Mouse (Mus musculus): ENCODE results near the gene St6galnac3. TPM values are rescaled to one million over a fixed set of nuclear protein-coding genes. Genes with fewer than 3 reads are reported as not detected.

The St6galnac3 gene
- polyA plus RNA-seq, 1 experiment from 2014 or later = 5.5 TPM

DNA sequence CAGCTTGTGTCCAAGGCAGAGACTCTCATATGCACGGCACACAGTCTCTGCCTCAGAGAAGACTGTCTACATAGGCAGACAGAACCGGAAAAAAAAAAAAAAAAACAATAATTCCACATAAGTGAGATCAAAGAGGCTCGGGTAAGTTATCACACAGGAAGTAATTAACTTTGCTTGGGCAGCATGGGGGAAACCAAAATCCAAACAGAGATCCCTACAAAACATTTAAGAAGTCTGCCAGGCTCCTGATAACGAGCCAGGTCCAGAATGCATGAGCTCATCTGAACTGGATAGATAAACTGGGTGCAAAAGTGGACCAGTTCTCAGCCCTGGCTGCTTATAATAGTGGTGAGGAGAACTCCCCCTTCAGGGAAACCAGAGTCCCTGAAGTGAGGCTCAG lies 484.6 kb downstream of the St6galnac3 start:
- no peak for DNase-seq (ENCODE audit: low spot score)

DNA sequence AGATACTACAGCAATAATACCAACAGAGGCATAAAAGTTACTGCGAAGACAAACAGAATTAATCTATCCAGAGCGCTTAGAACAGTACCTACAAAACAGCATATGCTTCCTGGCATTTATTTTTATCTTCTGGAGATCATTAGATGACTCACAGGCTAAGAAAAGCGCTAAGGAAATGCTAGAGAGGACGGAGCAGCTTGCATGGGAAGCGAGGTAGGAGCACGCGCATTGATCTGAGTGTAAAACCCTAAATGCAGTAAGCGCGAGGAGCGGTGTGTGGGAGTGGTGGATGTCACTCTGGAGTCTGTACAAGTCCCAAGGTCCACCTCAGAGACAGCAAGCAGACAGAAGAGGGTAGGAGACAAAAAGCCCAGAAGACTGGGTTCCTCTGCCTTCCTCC lies 486.6 kb downstream of the St6galnac3 start:
- DNase-seq (ENCODE audit: low spot score) = no peak

DNA sequence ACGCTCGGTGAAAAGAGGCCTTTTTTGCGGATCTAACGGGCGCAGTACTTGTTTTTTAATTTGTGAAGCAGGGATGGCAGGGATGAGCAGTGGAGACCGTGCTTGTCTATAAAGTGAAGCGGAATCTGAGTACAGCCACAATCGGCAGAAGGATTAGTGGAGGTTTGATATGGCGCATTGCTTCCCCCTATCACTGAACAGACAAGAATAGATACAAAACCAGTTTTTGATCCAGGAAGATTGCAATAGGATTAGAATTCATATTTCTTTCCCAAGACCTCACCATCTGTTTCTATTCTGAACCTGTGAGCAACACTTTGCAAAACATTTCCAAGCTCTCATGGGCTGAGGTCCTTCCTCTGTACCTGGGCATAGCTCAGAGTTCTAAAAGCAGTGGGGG lies 488.7 kb downstream of the St6galnac3 start:
- no peak for DNase-seq (ENCODE audit: low spot score)

DNA sequence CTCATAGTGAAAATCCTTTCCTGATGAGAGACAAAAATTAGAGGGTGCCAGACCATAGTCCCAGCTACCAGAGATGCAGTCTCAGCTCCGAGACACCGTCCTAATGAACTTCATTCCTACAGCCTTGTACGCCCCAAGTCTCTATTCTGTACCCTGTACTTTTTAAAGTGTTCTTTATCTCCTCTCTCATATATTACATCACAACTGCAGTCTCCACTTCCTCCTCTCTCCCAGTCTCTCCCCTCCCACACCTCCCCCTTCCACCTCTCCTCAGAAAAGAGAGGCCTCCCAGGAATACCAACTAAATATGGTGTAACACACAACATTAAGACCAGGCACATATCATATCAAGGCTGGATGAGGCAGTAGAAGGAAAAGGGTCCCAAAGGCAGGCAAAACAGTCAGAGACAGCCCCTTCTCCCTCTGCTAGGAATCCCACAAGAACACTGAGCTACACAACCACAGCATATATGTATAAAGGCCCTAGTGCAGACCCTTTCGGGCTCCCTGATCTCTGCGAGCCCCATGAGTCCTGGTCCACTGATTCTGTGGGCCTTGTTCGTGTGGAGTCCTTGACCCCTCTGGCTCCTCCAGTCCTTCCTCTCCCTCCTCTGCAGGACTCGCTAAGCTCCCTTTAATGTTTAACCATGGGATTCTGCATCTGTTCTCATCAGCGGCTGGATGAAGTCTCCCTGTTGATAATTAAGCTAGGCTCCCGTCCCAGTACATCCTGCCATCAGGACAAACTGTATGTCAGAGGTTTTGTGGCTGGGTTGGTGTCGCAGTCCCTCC lies 502.2 kb downstream of the St6galnac3 start:
- DNase-seq (ENCODE audit: low spot score) = no peak

DNA sequence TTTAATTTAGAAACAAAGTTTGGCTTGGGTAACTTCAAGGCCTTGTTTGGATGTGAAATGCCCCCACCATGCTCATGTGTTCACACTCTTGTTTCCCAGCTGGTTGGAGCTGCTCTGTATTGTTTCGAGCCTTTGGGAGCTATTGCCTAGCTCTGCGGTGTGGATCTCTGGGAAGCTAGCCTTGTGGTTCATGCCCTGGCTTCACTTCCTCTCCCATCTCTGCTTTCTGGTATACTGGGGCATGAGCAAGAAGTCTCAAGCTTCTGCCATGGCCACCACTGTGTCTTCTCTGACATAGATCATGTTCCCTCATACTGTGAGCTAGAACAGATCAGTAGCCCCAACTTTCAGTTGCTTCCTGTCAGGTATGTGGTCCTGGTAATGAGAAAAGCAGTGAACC lies 505.6 kb downstream of the St6galnac3 start:
- no peak for DNase-seq (ENCODE audit: low spot score)

DNA sequence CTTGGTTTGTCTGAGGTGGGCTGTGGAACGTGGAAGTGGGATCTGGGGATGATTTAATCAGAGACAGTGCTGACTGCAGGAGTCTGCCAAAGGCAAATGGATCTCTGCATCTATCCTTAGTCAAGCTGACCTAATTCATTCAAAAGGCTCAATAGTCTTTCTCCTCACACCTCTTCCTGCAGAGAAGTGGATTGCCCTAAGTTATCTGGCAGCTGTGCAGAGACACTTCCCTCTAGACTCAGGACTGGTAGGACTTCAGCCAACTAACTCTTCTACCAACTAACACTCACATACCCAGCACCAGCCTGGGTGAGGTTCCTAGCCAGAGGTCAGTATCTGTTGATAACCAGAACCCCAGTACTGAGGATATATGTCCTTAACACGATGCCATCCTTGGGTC lies 516.8 kb downstream of the St6galnac3 start:
- no peak for DNase-seq (ENCODE audit: low spot score)

DNA sequence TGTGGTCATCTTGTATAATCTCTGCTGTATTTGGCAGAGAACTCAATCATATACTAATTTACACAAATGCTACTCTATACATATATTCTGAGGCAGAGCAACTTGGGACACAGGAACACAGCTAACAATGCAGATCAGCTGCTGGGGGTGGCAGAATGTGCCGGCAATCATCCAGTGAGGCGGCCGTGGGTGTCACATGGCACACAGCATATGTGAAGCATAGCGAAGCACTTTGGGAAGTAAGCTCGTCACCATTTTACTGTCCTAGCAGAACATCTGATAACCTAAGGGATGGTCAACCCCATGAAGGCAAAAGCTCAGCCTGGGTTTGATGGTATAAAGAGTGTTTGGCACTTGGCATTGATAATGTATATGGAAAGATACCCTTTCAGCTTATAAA lies 520.9 kb downstream of the St6galnac3 start:
- no peak for DNase-seq (ENCODE audit: low spot score)

DNA sequence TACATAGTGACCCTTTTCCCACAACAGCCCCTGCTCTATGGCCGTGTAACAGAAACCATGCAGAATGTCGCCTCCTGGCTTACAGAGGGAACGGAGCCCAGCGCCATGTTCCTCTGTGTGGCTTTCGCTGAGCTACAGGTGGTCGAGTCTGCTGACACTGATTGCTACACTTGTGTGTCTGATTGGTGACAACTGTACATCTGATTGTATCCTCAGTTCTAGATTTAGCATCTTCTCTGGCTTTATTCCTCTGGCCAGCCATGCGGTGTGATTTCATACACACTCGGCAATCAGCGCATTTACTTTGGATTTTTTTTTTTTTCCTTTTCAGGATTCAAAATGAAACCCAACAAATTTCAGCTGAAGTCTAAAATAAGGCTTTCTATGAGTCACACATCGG lies 523.1 kb downstream of the St6galnac3 start:
- DNase-seq (ENCODE audit: low spot score) = no peak

DNA sequence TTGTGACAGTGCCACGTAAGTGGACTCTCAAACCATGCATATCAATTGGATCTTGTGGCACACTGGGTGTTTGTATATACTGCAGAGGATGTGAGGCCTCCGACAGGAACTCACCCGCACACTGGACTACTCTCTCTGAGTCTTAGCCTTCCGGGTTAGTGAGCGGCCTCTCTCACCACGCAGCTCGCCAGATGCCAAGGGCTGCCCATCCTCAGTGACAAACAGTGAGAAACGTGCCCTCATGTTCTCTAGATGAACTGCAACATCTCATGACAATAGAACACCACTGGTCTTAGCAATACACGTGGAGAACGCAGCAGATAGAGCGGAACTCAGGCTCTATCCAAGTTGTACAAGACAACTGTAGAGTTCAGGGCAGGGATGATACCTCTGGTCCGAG lies 524.2 kb downstream of the St6galnac3 start:
- DNase-seq (ENCODE audit: low spot score) = no peak

DNA sequence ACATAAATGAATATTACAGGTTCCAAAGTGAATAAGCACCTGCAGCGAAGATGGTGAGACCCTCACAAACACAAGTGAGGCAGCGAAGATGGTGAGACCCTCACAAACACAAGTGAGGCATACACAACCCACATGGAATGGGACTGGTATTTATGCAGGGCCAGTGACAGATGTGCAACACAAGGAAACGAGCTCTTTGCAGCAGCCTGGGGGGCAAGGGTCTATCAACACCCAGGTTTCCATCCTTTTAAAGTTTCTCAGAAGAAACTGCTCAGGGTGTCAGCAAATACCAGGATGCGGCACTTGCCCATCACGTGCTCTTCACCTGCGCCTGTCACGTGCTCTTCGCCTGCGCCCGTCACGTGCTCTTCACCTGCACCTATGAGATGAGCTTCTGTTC lies 524.9 kb downstream of the St6galnac3 start:
- DNase-seq (ENCODE audit: low spot score) = no peak

DNA sequence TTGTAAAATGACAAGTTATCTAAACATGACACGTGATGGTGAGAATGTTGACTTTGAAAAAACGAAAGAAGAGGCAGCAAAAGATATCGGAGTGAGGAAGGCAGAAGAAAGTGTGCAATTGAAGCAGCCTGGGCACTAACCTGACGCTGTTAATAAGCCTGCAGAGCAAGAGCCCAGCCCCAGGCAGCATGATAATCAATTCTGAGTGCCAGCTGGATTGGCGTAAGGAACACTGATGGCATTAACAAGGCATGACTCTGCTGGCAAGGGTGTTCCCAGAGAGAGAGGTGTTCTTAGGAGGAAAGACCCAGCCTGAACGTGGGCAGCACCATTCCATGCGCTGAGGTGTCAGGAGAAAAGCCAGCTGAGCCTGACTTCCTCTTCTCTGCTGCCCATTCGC lies 525.7 kb downstream of the St6galnac3 start:
- DNase-seq (ENCODE audit: low spot score) = no peak

DNA sequence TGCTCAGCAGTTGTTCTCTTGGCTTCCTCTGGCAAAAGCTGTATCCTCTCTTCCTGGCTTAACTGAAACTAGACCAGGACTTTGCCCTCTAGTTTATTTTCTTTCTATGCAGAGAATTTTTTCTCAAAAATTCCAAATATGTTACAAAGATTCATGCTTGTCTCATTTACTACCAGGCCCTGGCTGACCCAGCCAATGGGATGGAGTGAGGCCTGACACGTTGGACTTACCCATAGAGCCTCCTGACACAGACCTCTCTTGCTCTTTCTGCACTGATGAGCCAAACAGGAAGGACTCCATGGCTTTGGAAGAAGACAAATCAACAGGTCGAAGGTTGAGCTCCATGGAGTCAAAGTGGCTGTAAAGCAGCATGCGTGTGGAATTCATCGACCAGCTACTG lies 526.5 kb downstream of the St6galnac3 start:
- no peak for DNase-seq (ENCODE audit: low spot score)

DNA sequence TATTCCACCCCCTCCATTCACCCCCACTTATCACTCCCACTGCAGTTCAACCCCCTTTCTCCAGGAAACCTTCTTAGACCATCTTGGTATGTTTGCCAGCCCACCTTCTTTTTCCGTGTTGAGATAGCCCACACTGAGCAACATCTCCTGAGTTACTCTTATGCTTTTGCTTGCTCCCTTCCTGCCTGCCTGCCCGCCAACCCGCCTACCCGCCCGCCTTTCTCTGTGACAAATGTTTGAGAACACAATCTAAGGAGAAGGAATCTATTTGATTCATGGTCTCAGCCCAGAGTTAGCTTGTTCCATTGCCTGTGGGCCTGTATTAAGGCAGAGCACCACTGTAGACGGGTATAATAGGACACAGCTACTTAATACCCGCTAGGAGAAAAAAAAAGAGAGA lies 531.9 kb downstream of the St6galnac3 start:
- no peak for DNase-seq (ENCODE audit: low spot score)

DNA sequence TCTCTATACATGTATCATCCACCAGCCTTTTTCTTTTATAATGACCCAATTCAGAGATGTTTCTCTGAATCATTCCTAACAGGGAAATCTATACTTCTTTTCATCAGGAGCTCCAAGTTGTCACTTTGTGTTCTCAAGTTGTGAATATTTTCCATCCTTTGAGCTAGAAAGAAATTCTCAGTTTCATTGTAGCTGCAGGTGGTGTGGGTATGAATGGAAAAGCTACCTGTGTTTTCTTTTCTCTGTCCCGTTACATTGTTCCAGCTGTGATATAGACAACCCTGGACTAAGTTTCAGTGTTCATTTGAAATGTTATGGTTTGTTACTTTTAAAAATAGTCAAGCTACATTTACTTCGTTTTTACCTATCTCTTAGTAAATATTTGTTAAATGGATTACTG lies 534.2 kb downstream of the St6galnac3 start:
- no peak for DNase-seq (ENCODE audit: low spot score)

DNA sequence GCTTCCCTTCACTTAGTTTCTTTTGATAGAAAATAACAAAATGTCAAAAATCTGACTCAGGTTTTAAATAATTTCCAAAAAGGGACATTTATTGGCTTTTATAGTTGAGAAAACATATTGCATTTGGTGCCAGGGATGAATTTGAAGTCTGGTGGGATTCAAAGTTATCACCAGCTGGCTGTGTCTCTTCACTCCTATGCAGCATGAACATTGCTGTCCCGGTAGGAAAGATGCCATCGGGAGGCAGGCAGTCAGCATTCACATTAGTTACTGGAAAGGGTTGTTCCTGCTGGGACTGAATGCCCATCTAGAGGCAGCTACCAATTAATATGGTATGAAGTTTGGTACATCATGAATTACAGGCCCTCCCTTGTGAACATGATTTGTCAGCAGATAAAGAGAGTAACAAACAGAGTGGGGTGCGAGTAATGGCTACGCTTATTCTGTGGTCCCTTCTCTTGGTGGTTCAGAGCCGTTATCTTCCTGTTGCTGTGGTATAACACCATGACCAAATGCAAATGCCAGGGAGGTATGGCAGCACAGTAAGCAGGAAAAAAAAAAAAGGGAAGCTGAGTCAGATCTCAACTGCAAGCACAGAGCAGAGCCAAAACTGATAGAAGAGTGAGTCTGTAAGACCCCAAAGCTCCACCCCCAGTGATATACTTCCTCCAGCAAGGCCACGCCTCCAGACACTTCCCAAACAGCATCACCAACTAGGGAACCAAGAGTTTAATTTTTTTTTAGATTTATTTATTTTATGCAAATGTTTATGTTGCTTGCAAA lies 535.1 kb downstream of the St6galnac3 start:
- DNase-seq (ENCODE audit: low spot score) = no peak

DNA sequence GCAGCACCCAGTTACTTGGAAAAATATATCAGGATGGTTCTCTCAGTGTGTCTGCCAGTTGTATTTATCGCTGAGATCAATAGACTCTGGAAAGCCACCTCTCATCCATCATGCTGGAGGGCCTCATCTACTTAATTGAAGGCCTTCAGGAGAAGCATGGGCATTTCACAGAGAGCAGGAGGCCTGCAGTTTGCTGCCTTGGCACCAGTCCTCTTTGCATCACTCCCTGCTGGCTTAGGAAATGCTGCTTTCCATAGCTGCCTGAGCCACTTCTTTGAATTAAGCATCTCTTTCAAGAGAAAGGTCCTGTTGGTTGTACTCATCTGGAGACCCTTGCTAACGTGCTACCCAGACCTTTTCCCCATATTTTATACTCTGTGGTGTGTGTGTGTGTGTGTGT lies 536.8 kb downstream of the St6galnac3 start:
- DNase-seq (ENCODE audit: low spot score) = no peak

DNA sequence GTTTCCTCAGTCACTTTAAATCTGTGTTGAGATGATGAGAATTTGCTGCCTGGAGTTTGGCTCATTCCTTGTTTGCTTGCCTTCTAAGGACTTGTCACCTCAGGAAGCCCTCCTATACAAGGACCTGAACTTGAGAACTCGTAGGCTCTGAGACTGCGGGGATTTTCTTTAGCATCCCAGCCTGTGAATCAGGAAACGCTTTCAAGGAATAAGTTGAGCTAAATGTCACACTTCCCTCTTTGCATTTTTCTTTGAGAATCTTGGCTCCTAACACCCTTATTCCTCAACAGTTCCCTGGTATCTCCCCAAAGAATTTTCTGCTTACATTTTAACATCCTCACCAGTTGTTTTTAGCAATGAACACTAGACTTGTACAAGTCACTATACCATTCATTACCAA lies 539.9 kb downstream of the St6galnac3 start:
- DNase-seq (ENCODE audit: low spot score) = no peak

DNA sequence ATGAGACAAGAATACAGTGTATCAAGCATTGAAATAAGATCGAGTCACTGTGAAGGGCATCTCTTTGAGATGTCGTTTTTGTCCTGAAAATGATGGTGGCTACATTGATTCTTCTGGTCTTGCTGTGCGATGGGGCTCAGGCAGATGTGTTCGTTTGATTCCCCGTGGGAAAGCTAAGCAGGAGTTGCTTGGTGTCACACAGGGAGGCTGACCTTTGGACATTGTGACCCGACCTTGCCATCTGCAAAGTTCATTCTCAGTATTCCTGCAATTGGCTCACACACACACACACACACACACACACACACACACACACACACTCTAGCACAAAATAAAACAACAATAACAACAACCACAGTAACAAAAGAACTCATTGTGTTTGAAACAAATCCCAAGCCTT lies 543.7 kb downstream of the St6galnac3 start:
- no peak for DNase-seq (ENCODE audit: low spot score)

DNA sequence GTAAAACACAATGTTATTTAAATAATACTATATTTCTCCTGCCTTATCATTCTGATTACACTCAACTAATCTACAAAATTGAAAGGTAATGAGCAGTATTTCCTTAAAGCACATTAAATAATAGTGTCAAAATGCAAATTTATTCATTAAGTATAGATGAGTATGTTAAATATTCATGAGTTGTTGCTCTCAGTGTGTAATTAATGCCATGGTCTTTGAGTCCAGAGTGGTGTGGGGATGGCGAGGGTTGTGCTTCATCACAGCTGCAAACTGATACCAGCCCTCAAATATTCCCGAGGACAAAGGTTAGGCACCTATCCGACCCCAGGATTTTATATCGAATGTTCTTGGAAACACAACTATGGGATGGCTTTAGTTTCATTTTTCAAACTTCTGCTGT lies 548.2 kb downstream of the St6galnac3 start:
- DNase-seq (ENCODE audit: low spot score) = no peak

DNA sequence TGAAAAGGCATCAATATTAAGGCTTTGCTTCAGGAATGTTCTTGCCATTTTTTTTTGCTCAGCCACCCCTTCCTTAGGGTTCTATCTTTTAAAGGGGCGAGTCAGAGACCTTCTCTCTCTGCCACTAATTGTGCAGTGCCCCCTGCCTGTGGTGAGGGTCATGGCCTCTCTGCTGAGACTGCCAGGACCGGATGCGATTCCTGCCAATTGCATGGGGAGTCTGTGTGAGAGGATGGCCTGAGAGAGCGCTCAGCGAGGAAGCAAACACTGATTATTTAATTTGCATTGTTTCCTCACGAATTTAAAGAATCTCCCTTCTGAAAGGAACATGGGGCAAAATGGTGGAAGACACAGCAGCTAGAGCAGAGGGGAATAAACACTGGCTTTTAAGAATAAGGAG lies 548.6 kb downstream of the St6galnac3 start:
- DNase-seq (ENCODE audit: low spot score) = no peak

DNA sequence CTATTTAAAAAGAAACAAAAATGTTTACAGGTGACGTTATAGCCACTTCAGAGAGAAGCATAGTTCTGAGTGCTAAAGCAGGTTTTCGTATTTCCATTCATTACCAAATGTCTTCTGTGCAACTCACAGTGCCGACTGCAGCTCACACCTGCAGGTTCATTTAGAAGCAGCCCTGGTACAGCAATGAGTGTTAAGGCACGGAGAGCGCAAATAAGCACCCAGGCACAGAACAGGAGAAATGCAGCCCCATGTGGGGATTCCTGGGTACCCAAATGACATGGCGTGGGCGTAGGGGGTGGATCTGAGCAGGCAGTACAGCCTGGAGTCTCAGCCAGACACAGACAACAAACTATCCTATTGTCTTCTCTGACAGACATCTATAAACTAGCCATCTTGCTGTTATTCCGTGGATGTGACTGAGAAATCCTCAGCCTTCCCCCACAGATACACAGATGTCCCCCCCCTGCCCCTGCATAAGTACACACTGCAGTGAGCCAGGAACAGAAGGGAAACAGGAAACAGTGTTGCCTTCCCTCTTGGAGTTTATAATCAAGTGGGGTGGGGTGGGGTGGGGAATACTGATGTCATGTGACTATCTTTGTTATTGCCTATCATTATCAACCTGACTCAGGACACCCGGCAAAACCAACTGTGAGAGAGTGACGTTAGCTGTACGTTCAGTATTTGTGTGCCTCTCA lies 550.5 kb downstream of the St6galnac3 start:
- no peak for DNase-seq (ENCODE audit: low spot score)

DNA sequence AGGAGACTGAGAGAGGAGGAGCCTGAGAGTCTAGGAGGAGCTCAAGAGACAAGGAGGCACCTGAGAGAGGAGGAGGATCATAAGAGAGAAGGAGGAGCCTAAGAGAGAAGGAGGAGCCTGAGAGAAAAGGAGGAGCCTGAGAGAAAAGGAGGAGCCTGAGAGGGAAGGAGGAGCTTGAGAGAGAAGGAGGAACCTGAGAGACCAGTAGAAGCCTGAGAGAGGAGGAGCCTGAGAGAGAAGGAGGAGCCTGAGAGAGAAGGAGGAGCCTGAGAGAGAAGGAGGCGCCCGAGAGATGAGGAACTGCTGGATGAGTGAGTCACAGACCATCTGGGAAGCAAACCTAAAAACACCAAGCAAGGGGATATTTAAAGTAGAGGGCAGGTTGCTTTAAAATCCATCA lies 551.4 kb downstream of the St6galnac3 start:
- DNase-seq (ENCODE audit: low spot score) = no peak

Measured in thymus, postnatal 0 days (tissue).